Mouse (Mus musculus): ENCODE data around the gene Ahdc1. TPM values are rescaled to one million over a fixed set of nuclear protein-coding genes. Genes with fewer than 3 reads are reported as not detected.

Ahdc1 gene
- polyA plus RNA-seq, 1 experiment from 2014 or later: 2.4 TPM

- H3K27ac ChIP-seq (ENCODE audit: low read depth, low read length): no peak overlapping the region
- no peak overlapping the region for H3K9ac ChIP-seq (ENCODE audit: low read depth, low read length)
- peak overlapping the region; percentile 13; the same call in 1 of the 2 replicates for H3K4me2 ChIP-seq (replicated peaks; ENCODE audit: low read depth)
- peaks cover 5% of the 10 kb centered on the region; the same call in 1 of the 2 replicates for H3K36me3 ChIP-seq (ENCODE audit: control insufficient read depth, insufficient read depth)
- no peak overlapping the region for H3K4me3 ChIP-seq (ENCODE audit: low read depth, low read length)
- no peaks in the 10 kb centered on the region for H3K9me3 ChIP-seq (ENCODE audit: control insufficient read depth)
- no peaks in the 10 kb centered on the region for H3K27me3 ChIP-seq (replicated peaks; ENCODE audit: control insufficient read depth, insufficient read depth, low read length)
- no peak for ATAC-seq
- TF ChIP-seq CTCF (IDR thresholded peaks at IDR 0.05; ENCODE audit: low read depth): no peak
- peaks cover 27% of the 10 kb centered on the region for H3K4me1 ChIP-seq (replicated peaks; ENCODE audit: control insufficient read depth, insufficient read depth, low read length)
- WGBS: 41% methylated on average over 6 of the region's 6 CpGs
These were observed 41.1 kb downstream of the Ahdc1 start for GRCm38 (mm10) chr4:133052029-133052745.

- WGBS: 50% methylated on average over 13 of the region's 13 CpGs
- no peak overlapping the region; the same call in 1 of the 2 replicates for H3K27ac ChIP-seq (ENCODE audit: low read depth, low read length)
- no peaks in the 10 kb centered on the region for H3K27me3 ChIP-seq (replicated peaks; ENCODE audit: control insufficient read depth, insufficient read depth, low read length)
- peaks cover 5% of the 10 kb centered on the region; the same call in 1 of the 2 replicates for H3K36me3 ChIP-seq (ENCODE audit: control insufficient read depth, insufficient read depth)
- H3K4me3 ChIP-seq (ENCODE audit: low read depth, low read length): no peak overlapping the region
- TF ChIP-seq CTCF (IDR thresholded peaks at IDR 0.05; ENCODE audit: low read depth): no peak
- peaks cover 33% of the 10 kb centered on the region for H3K4me1 ChIP-seq (replicated peaks; ENCODE audit: control insufficient read depth, insufficient read depth, low read length)
- no peak overlapping the region for H3K4me2 ChIP-seq (replicated peaks; ENCODE audit: low read depth)
- no peak overlapping the region for H3K9ac ChIP-seq (ENCODE audit: low read depth, low read length)
- ATAC-seq: no peak
- no peaks in the 10 kb centered on the region for H3K9me3 ChIP-seq (ENCODE audit: control insufficient read depth)
These were observed 42.0 kb downstream of the Ahdc1 start for GRCm38 (mm10) chr4:133052995-133053572.

- 77% methylated on average over 6 of the region's 6 CpGs for WGBS
These were observed 43.5 kb downstream of the Ahdc1 start for GRCm38 (mm10) chr4:133054530-133054929.

GRCm38 (mm10) chr4:133055163-133055951 lies 44.3 kb downstream of the Ahdc1 start:
- 47% methylated on average over 8 of the region's 8 CpGs for WGBS
- H3K4me2 ChIP-seq (replicated peaks; ENCODE audit: low read depth): no peak overlapping the region
- H3K27me3 ChIP-seq (replicated peaks; ENCODE audit: control insufficient read depth, insufficient read depth, low read length): no peaks in the 10 kb centered on the region
- peaks cover 23% of the 10 kb centered on the region for H3K4me1 ChIP-seq (replicated peaks; ENCODE audit: control insufficient read depth, insufficient read depth, low read length)
- H3K9me3 ChIP-seq (ENCODE audit: control insufficient read depth): no peaks in the 10 kb centered on the region
- peak overlapping the region; percentile 83 for H3K27ac ChIP-seq (ENCODE audit: low read depth, low read length)
- H3K9ac ChIP-seq (ENCODE audit: low read depth, low read length): no peak overlapping the region
- H3K4me3 ChIP-seq (ENCODE audit: low read depth, low read length): no peak overlapping the region
- TF ChIP-seq CTCF (IDR thresholded peaks at IDR 0.05; ENCODE audit: low read depth): peak; percentile 36; the same call in 1 of the 2 replicates
- peak; percentile 73 for ATAC-seq
- peaks cover 5% of the 10 kb centered on the region; the same call in 1 of the 2 replicates for H3K36me3 ChIP-seq (ENCODE audit: control insufficient read depth, insufficient read depth)

More at GRCm38 (mm10) chr4:133054530-133054929, 43.5 kb downstream of the Ahdc1 start:
- ATAC-seq: no peak
- Histone ChIP-seq H3K9me3 (ENCODE audit: control insufficient read depth) (no peaks in the 10 kb centered on the region), H3K4me2 (replicated peaks; ENCODE audit: low read depth) (no peak overlapping the region), H3K4me3 (ENCODE audit: low read depth, low read length) (no peak overlapping the region), H3K36me3 (ENCODE audit: control insufficient read depth, insufficient read depth) (peaks cover 5% of the 10 kb centered on the region; the same call in 1 of the 2 replicates), H3K27ac (ENCODE audit: low read depth, low read length) (no peak overlapping the region), H3K9ac (ENCODE audit: low read depth, low read length) (no peak overlapping the region), H3K27me3 (replicated peaks; ENCODE audit: control insufficient read depth, insufficient read depth, low read length) (no peaks in the 10 kb centered on the region), H3K4me1 (replicated peaks; ENCODE audit: control insufficient read depth, insufficient read depth, low read length) (peaks cover 31% of the 10 kb centered on the region)
- TF ChIP-seq CTCF (IDR thresholded peaks at IDR 0.05; ENCODE audit: low read depth): no peak

GRCm38 (mm10) chr4:133056069-133056890 lies 45.2 kb downstream of the Ahdc1 start:
- WGBS: 4% methylated on average over 15 of the region's 15 CpGs
- TF ChIP-seq CTCF (IDR thresholded peaks at IDR 0.05; ENCODE audit: low read depth): peak; percentile 88
- H3K27me3 ChIP-seq (replicated peaks; ENCODE audit: control insufficient read depth, insufficient read depth, low read length): no peaks in the 10 kb centered on the region
- ATAC-seq: peak; percentile 76
- H3K27ac ChIP-seq (ENCODE audit: low read depth, low read length): peak overlapping the region; percentile 83
- no peak overlapping the region for H3K9ac ChIP-seq (ENCODE audit: low read depth, low read length)
- H3K4me2 ChIP-seq (replicated peaks; ENCODE audit: low read depth): peak overlapping the region; percentile 58
- peak overlapping the region; percentile 17; the same call in 1 of the 2 replicates for H3K4me3 ChIP-seq (ENCODE audit: low read depth, low read length)
- peaks cover 12% of the 10 kb centered on the region for H3K36me3 ChIP-seq (ENCODE audit: control insufficient read depth, insufficient read depth)
- peaks cover 22% of the 10 kb centered on the region for H3K4me1 ChIP-seq (replicated peaks; ENCODE audit: control insufficient read depth, insufficient read depth, low read length)
- H3K9me3 ChIP-seq (ENCODE audit: control insufficient read depth): no peaks in the 10 kb centered on the region

All from intestine, postnatal 0 days (tissue).